Mouse (Mus musculus) layer of hippocampus, adult 11-12 months (tissue): Measurements from ENCODE around the gene Ltn1.

Source experiments
- DNase-seq: peaks from one replicate; pipeline ENCODE4 v3.0.0; 2022; ENCODE audit warnings: low spot score

Ltn1 gene

GRCm38 (mm10) chr16:87393813-87394548 is 38.4 kb downstream of the Ltn1 start:
- DNase-seq, result peak; percentile 80

DNA sequence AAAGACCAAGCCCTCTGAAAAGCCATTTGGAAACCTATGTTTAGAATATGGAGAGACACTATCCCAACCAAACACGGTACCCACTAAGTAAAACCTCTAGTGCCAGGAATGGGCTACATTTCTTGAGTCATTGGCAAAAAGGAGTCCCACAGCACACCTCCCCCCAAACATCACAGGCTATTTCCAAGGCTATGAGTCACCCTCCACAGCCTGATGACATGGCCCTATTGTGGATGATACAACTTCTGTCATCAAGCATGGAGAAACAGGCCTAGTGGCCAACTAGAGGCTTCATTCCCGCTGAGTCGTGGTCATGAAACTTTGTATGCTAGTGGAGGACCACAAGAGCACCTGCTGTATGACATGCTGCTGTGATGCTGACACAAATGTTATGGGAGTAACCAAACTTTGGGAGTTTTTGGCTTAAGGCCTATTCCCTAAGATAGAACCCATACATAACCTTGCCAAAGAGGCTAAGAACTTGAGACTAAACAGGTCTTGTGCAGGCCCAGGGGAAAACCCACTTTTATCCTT is 44.9 kb downstream of the Ltn1 start:
- no peak for DNase-seq

DNA sequence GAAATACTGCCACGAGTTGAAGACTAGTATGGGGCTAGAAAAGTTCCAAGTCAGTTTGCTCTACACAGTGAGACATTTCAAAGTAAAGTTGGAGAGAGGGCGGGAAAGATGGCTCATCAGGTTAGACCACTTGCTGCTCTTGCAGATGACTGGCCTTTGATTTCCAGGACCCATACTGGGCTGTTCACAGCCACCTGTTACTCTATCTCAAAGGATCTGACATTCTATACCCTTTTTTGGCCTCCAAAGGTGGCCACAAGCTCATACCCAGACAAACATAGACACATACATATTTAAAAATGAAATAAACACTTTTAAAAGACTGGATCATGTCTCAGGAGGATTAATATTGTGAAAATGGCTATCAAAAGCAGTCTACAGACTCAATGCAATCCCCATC is 48.0 kb downstream of the Ltn1 start:
- DNase-seq, result no peak

GRCm38 (mm10) chr16:87382996-87383395 is 49.4 kb downstream of the Ltn1 start:
- DNase-seq, result no peak

- no peak for DNase-seq
These were observed 66.0 kb downstream of the Ltn1 start for GRCm38 (mm10) chr16:87366445-87366844.

DNA sequence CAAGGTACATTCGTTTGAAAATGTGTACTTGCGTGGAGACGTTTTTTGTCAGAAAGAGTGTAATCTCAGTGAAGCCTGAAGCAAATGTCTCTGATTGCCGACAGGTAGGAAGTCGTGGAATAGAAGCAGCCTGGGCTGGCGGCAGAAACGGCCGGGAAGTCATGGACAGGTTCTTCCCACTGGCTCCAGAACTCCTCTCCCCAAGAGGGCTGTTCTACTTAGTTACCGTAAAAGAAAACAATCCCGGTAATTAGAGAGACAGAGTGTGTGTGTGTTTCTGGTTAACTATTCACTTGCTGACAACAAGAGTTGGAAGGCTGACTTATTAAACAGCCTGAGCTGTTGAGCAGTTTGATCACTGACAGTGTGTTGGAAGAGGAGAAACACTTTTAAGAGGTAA is 66.4 kb downstream of the Ltn1 start:
- DNase-seq, result no peak

GRCm38 (mm10) chr16:87364231-87364630 is 68.2 kb downstream of the Ltn1 start:
- no peak for DNase-seq

GRCm38 (mm10) chr16:87360096-87360495 is 72.3 kb downstream of the Ltn1 start:
- DNase-seq, result no peak

DNA sequence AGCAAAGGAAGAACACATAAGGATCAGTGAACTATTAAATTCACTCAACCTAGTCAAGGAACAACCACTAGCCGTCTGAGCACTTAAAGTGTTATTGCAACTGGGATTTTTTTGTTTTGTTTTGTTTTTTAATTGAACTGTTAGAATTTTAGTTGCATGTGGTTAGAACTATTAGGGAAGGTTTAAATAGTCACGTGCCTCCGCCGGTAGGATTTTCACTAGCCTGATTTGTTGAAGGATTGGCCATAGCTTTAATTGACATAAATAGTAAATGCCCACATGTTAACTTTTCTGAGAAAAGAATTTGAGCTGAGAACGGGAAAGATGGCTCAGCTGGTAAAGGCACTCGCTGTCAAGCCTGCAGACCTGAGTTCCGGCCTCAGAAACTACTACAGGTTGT is 77.7 kb downstream of the Ltn1 start:
- no peak for DNase-seq

- peak; percentile 94 for DNase-seq
These were observed 78.3 kb downstream of the Ltn1 start, which contains the start of gene N6amt1 for GRCm38 (mm10) chr16:87354075-87354583. N6amt1 (plus strand) TSS chr16:87354185.

DNA sequence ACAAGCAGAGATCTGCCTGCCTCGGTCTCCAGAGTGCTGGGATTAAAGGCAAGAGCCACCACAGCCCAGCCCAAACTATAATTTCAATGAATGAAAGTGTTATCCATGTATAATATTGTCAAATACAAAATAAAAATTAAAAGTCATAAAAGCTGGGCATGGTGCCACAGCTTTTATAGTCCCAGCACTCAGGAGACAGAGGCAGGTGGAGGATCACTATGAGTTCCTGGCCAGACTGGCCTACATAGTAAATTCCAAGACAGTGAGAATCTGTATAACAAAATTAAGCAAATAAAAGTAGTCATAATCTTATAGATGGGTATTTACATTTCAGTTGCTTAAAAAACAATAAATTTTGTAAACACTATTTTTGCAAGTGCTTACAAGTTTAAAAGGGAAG is 78.8 kb downstream of the Ltn1 start:
- no peak for DNase-seq

DNA sequence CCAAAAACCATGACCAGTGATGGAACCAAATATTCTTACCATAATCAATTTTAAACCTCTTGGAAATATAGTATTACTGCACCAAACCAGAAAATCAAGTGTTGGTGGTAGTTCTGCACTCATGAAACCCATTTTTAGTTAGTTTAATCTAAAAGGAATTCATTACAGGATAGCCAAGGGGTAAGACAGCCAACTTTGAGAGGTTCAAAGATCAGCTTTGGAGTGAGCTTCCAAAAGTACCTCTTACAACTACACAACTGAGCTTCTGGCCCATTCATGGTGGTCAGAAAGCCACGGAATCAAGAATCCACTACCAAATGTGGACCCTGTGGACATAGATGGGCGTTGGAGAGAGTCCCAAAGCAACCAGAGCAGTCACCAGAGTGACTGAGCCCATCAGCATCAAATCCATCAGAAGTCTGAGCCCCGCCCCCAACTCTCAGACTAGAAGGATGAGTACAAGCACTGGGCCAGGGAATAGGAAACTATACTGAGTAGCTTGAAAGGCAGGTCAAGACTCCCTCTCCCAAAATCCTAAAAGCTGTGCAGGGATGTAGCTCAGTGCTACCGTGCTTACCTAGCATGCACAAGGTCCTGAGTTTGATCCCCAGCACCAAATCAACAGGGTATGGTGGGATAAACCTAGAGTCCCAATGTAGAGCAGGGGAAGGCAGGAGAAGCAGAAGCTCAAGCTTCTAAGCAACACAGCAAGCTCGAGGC is 80.9 kb downstream of the Ltn1 start:
- DNase-seq, result no peak

- no peak for DNase-seq
These were observed 84.3 kb downstream of the Ltn1 start for GRCm38 (mm10) chr16:87348133-87348532.

DNA sequence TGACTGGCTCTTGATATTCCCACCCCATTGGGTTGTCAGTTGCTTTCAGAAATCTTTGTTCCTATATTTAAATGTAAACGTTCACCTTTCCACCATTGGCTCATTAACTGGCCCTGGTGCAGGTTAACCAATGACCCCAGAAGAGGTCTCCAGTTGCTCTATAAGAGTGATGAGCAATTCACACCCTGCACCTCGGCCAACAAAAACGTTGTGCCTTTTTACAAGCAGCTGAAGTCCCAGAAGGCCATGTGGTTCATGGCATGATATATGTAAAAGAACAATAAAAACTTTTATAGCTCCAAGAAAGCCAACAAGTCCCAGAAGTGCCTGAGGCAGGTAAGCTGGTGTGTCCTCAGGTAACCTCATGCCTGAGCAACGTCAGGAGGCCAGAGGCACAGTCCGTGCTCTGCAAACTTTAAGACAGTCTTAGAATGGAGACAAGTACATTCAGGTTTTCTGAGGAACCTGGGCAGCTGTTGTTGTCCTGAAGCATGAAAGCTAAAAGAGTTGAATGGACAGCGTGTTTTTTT is 91.3 kb downstream of the Ltn1 start:
- DNase-seq, result no peak

- no peak for DNase-seq
These were observed 97.7 kb downstream of the Ltn1 start for GRCm38 (mm10) chr16:87334756-87335155.

- DNase-seq, result no peak
These were observed 102.4 kb downstream of the Ltn1 start for GRCm38 (mm10) chr16:87329986-87330385.
